Mouse (Mus musculus) brain, embryonic 14.5 days (tissue): ENCODE data around the gene Grem1.

Experiments used
- CTCF ChIP-seq: fragments of 200-500 bp; IDR thresholded peaks from 2 replicates; pipeline ENCODE4 v1.5.1; 2012; ENCODE audit warnings: inconsistent platforms, mild to moderate bottlenecking, moderate library complexity, borderline replicate concordance; ENCODE audit not compliant: insufficient read depth, insufficient read length; ENCODE audit errors: extremely low read depth
- POLR2A ChIP-seq: fragments of 200-500 bp; IDR thresholded peaks from 2 replicates; pipeline ENCODE4 v1.6.1; 2012; ENCODE audit warnings: mild to moderate bottlenecking, inconsistent platforms, borderline replicate concordance; ENCODE audit not compliant: poor library complexity, insufficient read depth, insufficient read length, severe bottlenecking; ENCODE audit errors: extremely low read depth

GRCm38 (mm10) chr2:113776297-113776696, 17.9 kb upstream of the Grem1 start:
- no peak for TF ChIP-seq CTCF
- TF ChIP-seq POLR2A, result no peak
